Mouse (Mus musculus) cortical plate, adult 2 months (tissue): Measurements from ENCODE around the gene Zbp1.

ENCODE experiments used
- CTCF ChIP-seq: fragments of 200-500 bp; IDR thresholded peaks from 2 replicates; pipeline ENCODE4 v1.5.1; 2011; ENCODE audit warnings: mild to moderate bottlenecking, control low read depth, low read length; ENCODE audit not compliant: insufficient read depth; ENCODE audit errors: extremely low read depth
- POLR2A ChIP-seq: fragments of 200-500 bp; IDR thresholded peaks from 2 replicates; pipeline ENCODE4 v1.6.1; 2011; ENCODE audit warnings: mild to moderate bottlenecking, low read length, control low read depth; ENCODE audit not compliant: insufficient read depth; ENCODE audit errors: extremely low read depth

- no peak for TF ChIP-seq POLR2A
- TF ChIP-seq CTCF = no peak
Measured at GRCm38 (mm10) chr2:173225906-173226305, 7.2 kb upstream of the Zbp1 start.
